Mouse (Mus musculus): ENCODE data around the gene Ptprh.

Gene Ptprh

GRCm38 (mm10) chr7:4502421-4503090 lies 101.3 kb downstream of the Ptprh start:
- in situ Hi-C loops (cut with MboI; ENCODE audit: low sequenced_read_pairs), result no loop called here

GRCm38 (mm10) chr7:4501558-4502397 lies 102.1 kb downstream of the Ptprh start, which contains the start of gene Ppp1r12c:
Gene Ppp1r12c, minus strand, starts transcription at chr7:4501680.
- in situ Hi-C loops (cut with MboI; ENCODE audit: low sequenced_read_pairs), result no loop called here

GRCm38 (mm10) chr7:4500892-4501471 lies 102.9 kb downstream of the Ptprh start:
- in situ Hi-C loops (cut with MboI; ENCODE audit: low sequenced_read_pairs), result no loop called here

GRCm38 (mm10) chr7:4499034-4499433 lies 104.8 kb downstream of the Ptprh start:
- in situ Hi-C loops (cut with MboI; ENCODE audit: low sequenced_read_pairs), result no loop called here
